Mouse (Mus musculus) liver, embryonic 11.5 days (tissue): Measurements from ENCODE around the gene Fbxo11. TPM values are rescaled to one million over a fixed set of nuclear protein-coding genes. Genes with fewer than 3 reads are reported as not detected.
"Not testable (repeated sequence)": the region's sequence is repeated elsewhere in the genome, so short reads cannot be mapped to it uniquely, and the experiment has no call there.

ENCODE experiments used
- ATAC-seq: fragments of 200-750 bp; cut with Nextera tagmentation; replicated peaks from 2 replicates; pipeline ENCODE4 v1.8.0; 2017; ENCODE audit warnings: moderate number of reproducible peaks, mild to moderate bottlenecking, moderate TSS enrichment, moderate library complexity; ENCODE audit not compliant: low FRiP score
- DNase-seq: peaks from one replicate; pipeline ENCODE4 v3.0.0-alpha.2; 2017; ENCODE audit warnings: low spot score
- H3K27ac ChIP-seq: fragments of 300-500 bp; sonication (generic); 2 replicates; pipeline ENCODE4 v1.5.1; 2014; ENCODE audit warnings: mild to moderate bottlenecking, low read depth, low read length, control low read depth
- H3K27me3 ChIP-seq: fragments of 300-500 bp; sonication (generic); replicated peaks from 2 replicates; pipeline ENCODE4 v1.6.1; 2014; ENCODE audit warnings: low read length, mixed read lengths; ENCODE audit not compliant: control insufficient read depth, insufficient read depth
- H3K36me3 ChIP-seq: fragments of 300-500 bp; sonication (generic); 2 replicates; pipeline ENCODE4 v1.6.1; 2014; ENCODE audit warnings: mild to moderate bottlenecking, low read length, moderate library complexity, mixed read lengths; ENCODE audit not compliant: control insufficient read depth, insufficient read depth
- H3K4me1 ChIP-seq: fragments of 300-500 bp; sonication (generic); replicated peaks from 2 replicates; pipeline ENCODE4 v1.6.1; 2014; ENCODE audit warnings: low read length, mixed read lengths; ENCODE audit not compliant: control insufficient read depth, insufficient read depth
- H3K4me2 ChIP-seq: fragments of 300-500 bp; sonication (generic); 2 replicates; pipeline ENCODE4 v1.6.1; 2014; ENCODE audit warnings: mild to moderate bottlenecking, control low read depth, moderate library complexity
- H3K4me3 ChIP-seq: fragments of 300-500 bp; sonication (generic); 2 replicates; pipeline ENCODE4 v1.5.1; 2014; ENCODE audit warnings: low read depth, low read length, control low read depth
- H3K9ac ChIP-seq: fragments of 300-500 bp; sonication (generic); 2 replicates; pipeline ENCODE4 v1.6.1; 2014; ENCODE audit warnings: low read depth, low read length, control low read depth
- H3K9me3 ChIP-seq: fragments of 300-500 bp; sonication (generic); 2 replicates; pipeline ENCODE4 v1.6.1; 2016; ENCODE audit warnings: low read length, inconsistent platforms, mixed read lengths; ENCODE audit not compliant: control insufficient read depth
- WGBS: fragments of 180-500 bp; shearing (Covaris S2); extraction: QIAGEN DNeasy Blood & Tissue Kit; methylation state at CpG from one replicate; pipeline ENCODE4 v1.1.7; 2014; 5-methylcytosine and 5-hydroxymethylcytosine counted together
- polyA plus RNA-seq: library from polyadenylated mRNA; unstranded; fragments of >200 nt; fragmentation: Nextera tagmentation; extraction: Ambion mirVana; gene quantifications from 2 replicates; pipeline ENCODE4 v1.2.1, GENCODE M21; 2014

Gene Fbxo11
- polyA plus RNA-seq, 1 experiment from 2014 or later, result 14.0 TPM

DNA sequence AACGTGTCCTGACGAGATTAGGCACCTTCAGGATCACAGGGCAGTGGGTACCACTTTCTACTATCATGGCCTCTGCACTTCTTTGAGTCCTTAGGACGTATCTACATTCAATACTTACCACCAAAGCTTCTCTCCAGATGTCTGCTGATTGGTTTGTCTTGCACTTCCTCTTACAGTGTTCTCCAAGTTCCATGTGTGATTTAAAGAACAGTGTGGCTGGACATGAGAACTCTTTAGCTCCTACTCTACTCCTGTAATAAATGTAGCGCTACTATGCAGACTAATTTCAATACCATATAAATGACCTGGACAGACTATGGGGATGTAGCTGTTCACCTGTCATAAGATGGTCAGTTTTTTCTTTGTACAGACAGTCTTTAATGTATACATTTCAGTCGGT, 24.3 kb downstream of the Fbxo11 start:
- Histone ChIP-seq H3K27me3 (no peaks in the 10 kb centered on the region), H3K9ac (no peak overlapping the region), H3K4me3 (no peak overlapping the region), H3K4me2 (no peak overlapping the region), H3K36me3 (no peaks in the 10 kb centered on the region), H3K9me3 (no peaks in the 10 kb centered on the region), H3K4me1 (peaks cover 3% of the 10 kb centered on the region; the same call in 1 of the 2 replicates), H3K27ac (no peak overlapping the region)
- 69% methylated on average over 5 of the region's 5 CpGs for WGBS
- no peak for DNase-seq
- no peak for ATAC-seq

DNA sequence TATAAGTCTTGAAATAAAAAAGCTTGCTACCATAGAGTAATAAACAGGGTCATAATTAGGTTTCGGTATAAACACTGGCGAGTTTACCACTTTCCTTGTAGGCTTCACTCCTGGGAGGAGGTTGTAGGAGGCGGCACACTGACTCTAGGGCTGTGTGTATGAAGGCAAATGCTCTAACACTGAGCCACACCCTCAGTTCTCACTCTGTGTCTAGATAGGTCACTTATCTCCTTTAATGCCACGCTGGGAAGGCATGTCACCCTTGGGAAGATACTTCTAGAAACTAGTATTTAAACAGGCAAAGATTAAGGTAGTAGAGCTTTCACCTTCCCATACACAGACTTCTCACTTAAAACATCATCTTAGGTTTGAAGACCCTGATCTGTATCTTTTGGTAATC, 30.7 kb downstream of the Fbxo11 start:
- Histone ChIP-seq H3K4me3 (no peak overlapping the region), H3K9me3 (no peaks in the 10 kb centered on the region), H3K9ac (no peak overlapping the region), H3K4me1 (peaks cover 32% of the 10 kb centered on the region), H3K36me3 (no peaks in the 10 kb centered on the region), H3K4me2 (no peak overlapping the region; the same call in none of the 2 replicates), H3K27ac (peak overlapping the region; percentile 48; the same call in 1 of the 2 replicates), H3K27me3 (no peaks in the 10 kb centered on the region)
- 60% methylated on average over 4 of the region's 4 CpGs for WGBS
- DNase-seq (no peak), ATAC-seq (peak; percentile 92)

DNA sequence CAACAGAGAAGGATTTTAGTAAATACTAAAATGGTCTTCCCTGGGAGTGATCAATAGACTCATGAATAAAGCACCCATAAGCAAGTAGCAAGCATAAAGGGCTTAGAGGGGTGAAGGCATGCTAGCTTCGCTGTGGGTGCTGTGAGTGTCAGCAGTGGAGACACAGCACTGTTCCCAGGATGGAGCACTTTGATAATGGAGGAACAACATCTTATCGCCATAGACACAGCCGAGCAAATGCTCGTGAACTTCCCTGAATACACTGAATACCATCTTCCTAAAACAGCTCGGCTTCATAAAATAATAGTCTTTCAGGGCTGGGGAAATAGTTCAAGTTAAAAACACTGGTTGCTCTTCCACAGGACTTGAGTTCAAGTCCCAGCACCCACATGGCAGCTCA, 33.3 kb downstream of the Fbxo11 start:
- Histone ChIP-seq H3K27ac (no peak overlapping the region), H3K4me2 (peak overlapping the region; percentile 11; the same call in 1 of the 2 replicates), H3K9me3 (no peaks in the 10 kb centered on the region), H3K9ac (no peak overlapping the region), H3K36me3 (no peaks in the 10 kb centered on the region), H3K4me3 (no peak overlapping the region), H3K4me1 (peaks cover 32% of the 10 kb centered on the region), H3K27me3 (no peaks in the 10 kb centered on the region)
- peak; percentile 79 for ATAC-seq
- no peak for DNase-seq
- 62% methylated on average over 5 of the region's 5 CpGs for WGBS

DNA sequence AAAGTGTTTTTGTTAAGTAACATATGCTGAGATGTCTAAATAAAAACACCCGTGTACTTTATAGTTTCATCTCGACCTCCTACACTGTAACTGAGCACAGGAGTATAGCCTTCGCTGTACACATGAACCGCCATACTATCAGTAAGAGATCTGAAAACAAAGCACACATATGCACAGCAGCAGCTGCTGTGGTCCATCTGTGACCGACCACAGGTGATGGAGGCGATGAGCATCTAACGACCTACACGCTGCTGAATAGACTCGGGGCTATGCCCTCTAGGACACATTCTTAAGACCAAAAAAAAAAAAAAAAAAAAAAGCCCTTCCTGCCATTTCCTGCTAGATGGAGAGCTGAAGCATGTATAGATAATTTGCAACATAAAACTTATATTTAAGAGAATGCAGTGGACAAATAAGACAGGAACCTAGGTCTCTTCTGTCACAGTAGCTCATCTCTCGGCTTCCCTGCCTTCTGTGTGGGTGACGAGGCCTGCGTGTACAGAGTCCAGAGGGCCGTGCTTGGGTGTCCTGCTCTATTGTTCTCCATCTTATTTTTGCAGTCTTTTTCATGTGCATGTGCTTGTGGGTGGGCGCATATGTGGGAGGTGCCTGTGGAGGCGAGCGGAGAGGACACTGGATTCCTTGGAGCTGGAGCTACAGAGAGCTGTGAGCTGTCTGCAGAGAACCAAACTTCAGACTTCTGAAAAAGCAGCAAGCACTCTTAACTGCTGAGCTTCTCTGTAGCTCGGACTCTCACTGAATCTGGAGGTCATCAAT, 35.7 kb downstream of the Fbxo11 start:
- Histone ChIP-seq H3K9me3 (no peaks in the 10 kb centered on the region), H3K4me3 (no peak overlapping the region), H3K4me2 (no peak overlapping the region), H3K9ac (no peak overlapping the region), H3K27ac (no peak overlapping the region), H3K4me1 (peaks cover 27% of the 10 kb centered on the region), H3K36me3 (no peaks in the 10 kb centered on the region), H3K27me3 (no peaks in the 10 kb centered on the region)
- WGBS, result 86% methylated on average over 17 of the region's 17 CpGs
- no peak for ATAC-seq
- no peak for DNase-seq

DNA sequence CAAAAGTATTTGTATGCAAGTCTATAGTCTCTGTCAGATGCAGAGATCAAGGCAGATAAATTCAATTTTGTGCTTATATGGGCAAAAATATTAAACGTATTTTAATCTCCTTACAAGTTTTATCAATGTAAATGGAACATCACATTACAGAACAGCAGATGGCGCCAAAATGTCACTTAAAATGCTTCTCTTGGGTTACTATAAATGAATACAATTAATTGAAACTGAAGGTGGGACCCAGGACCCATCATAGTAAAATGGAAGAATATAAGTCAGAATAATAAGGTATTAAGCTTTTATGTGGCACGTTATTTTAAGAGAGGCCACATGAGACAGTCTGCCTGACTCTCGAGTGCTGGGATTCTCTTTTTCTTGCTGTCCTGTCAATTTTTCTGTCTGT, 39.9 kb downstream of the Fbxo11 start:
- no peak overlapping the region for H3K9ac ChIP-seq
- no peak overlapping the region for H3K4me3 ChIP-seq
- ATAC-seq (no peak), DNase-seq (no peak)
- H3K9me3 ChIP-seq, result no peaks in the 10 kb centered on the region
- no peak overlapping the region for H3K27ac ChIP-seq
- H3K27me3 ChIP-seq, result no peaks in the 10 kb centered on the region
- WGBS, result 52% methylated on average over 4 of the region's 4 CpGs
- H3K36me3 ChIP-seq, result no peaks in the 10 kb centered on the region
- no peaks in the 10 kb centered on the region; the same call in none of the 2 replicates for H3K4me1 ChIP-seq
- H3K4me2 ChIP-seq, result no peak overlapping the region

DNA sequence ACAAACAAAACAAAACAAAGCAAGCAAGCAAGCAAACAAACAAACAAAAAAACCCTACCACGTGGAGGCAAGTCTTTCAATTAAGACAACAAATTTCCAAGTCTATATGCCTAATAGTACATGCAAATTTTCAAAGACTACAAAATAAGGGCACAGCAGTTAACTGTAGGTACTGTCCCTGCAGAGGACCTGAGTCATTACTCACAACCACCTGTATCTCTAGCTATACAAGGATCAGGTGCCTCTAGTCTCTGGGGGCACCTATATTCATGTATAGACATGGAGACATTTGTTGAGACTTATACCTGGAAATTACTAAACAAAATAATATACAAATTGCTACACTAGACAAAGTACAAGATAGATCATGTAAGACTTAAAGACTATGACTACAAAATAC, 41.2 kb downstream of the Fbxo11 start:
- no peaks in the 10 kb centered on the region; the same call in 1 of the 2 replicates for H3K4me1 ChIP-seq
- no peak for ATAC-seq
- H3K27ac ChIP-seq, result no peak overlapping the region

DNA sequence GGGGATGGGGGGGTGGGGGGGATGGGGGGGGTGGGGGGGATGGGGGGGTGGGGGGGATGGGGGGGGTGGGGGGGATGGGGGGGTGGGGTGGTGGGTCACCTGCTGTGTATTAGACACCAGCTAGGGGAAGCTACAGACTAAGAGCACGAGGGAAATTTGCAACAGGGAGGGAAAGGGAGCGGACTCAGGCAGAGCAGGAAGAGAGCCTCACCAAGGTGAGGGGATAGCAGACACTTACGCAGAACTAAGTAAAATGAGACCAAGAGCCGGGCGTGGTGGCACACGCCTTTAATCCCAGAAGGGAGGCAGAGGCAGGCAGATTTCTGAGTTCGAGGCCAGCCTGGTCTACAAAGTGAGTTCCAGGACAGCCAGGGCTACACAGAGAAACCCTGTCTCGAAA, 49.1 kb downstream of the Fbxo11 start:
- not testable (repeated sequence) for H3K27me3 ChIP-seq, H3K4me2 ChIP-seq, H3K4me3 ChIP-seq, DNase-seq, H3K27ac ChIP-seq, ATAC-seq, H3K9ac ChIP-seq, H3K4me1 ChIP-seq, H3K9me3 ChIP-seq
- WGBS, result 90% methylated on average over 8 of the region's 8 CpGs
- peaks cover 17% of the 10 kb centered on the region for H3K36me3 ChIP-seq

More for the DNA sequence above, 41.2 kb downstream of the Fbxo11 start:
- DNase-seq, result no peak
- Histone ChIP-seq H3K4me3 (no peak overlapping the region), H3K4me2 (no peak overlapping the region), H3K36me3 (no peaks in the 10 kb centered on the region), H3K27me3 (no peaks in the 10 kb centered on the region), H3K9ac (no peak overlapping the region), H3K9me3 (no peaks in the 10 kb centered on the region)
- WGBS, result 89% methylated on average over 1 of the region's 1 CpGs

DNA sequence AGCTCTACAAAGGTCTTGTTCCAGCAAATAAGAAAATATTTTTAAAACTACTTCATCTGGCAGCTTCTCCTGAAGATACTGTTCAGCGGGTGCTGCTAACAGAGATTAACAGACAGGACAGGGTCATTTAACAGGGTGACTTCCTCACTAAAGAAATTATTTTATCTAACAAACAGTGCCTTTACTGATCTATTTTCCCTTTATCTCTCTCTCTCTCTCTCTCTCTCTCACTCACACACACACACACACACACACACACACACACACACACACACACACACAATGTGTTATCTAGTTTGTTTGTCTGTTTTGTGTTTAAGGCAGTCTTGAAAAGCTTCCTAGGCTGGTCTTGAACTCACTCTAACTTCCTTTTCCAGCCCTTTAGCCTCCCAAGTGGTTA, 50.6 kb downstream of the Fbxo11 start:
- no peak overlapping the region for H3K4me3 ChIP-seq
- H3K36me3 ChIP-seq, result peaks cover 21% of the 10 kb centered on the region
- DNase-seq (no peak), ATAC-seq (no peak)
- no peaks in the 10 kb centered on the region for H3K27me3 ChIP-seq
- no peak overlapping the region for H3K27ac ChIP-seq
- H3K4me1 ChIP-seq, result no peaks in the 10 kb centered on the region
- WGBS, result 72% methylated on average over 1 of the region's 1 CpGs
- H3K9me3 ChIP-seq, result no peaks in the 10 kb centered on the region
- no peak overlapping the region for H3K4me2 ChIP-seq
- H3K9ac ChIP-seq, result no peak overlapping the region

DNA sequence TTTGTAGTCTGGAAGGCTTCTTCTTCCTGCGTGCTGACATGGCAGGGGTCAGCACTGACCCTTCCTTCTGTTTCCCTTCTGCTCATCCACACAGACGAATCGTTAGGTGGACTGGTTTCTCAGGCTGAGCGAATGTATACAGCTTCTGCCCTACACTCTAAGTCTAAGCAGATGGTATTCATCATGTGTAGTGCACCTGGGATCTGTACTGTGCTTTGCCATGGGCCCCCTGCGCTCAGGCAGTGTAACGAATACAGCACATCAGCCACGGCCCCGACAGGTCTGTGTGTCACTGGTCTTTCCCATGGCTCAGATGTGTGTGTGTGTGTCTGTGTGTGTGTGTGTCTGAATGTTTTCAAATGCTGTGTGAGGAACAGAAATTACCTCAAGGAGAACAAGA, 58.1 kb downstream of the Fbxo11 start:
- Histone ChIP-seq H3K27me3 (no peaks in the 10 kb centered on the region), H3K4me1 (no peaks in the 10 kb centered on the region), H3K4me2 (no peak overlapping the region), H3K9ac (no peak overlapping the region), H3K4me3 (no peak overlapping the region), H3K36me3 (peaks cover 18% of the 10 kb centered on the region), H3K9me3 (no peaks in the 10 kb centered on the region), H3K27ac (no peak overlapping the region)
- WGBS, result 86% methylated on average over 8 of the region's 8 CpGs
- no peak for DNase-seq
- no peak for ATAC-seq
